Mouse (Mus musculus): Measurements from ENCODE around the gene Pla2g4a. TPM values are rescaled to one million over a fixed set of nuclear protein-coding genes. Genes with fewer than 3 reads are reported as not detected.

The Pla2g4a gene
- polyA plus RNA-seq, 1 experiment from 2014 or later, result 6.4 TPM

GRCm38 (mm10) chr1:149809527-149809926, 151.6 kb downstream of the Pla2g4a start:
- WGBS (ENCODE audit: insufficient replicate concordance), result 67% methylated on average over 1 of the region's 1 CpGs
- Histone ChIP-seq H3K9ac (no peak overlapping the region), H3K27me3 (no peaks in the 10 kb centered on the region), H3K4me3 (replicated peaks) (no peak overlapping the region), H3K27ac (replicated peaks) (no peak overlapping the region), H3K4me1 (replicated peaks) (no peaks in the 10 kb centered on the region), H3K4me2 (no peak overlapping the region), H3K9me3 (replicated peaks) (no peaks in the 10 kb centered on the region), H3K36me3 (replicated peaks) (no peaks in the 10 kb centered on the region)
- no peak for ATAC-seq (ENCODE audit: insufficient read depth)

Other genes starting within 250 kb of the Pla2g4a start
- gene Ptgs2, start 138.7 kb upstream of the Pla2g4a start, polyA plus RNA-seq (2015; fragmentation: Nextera tagmentation; extraction: Ambion mirVana), result not detected in 2 replicates